Mouse (Mus musculus): ENCODE measurements at regions not wholly inside any gene's neighbourhood (a gene's known extent, or its start where the extent isn't known, plus 50 kb on each side); places are given as distances from the start of the nearest gene placed in this dataset.

GRCm38 (mm10) chr4:153670216-153670615, 187.6 kb upstream of the Ajap1 start:
- TF ChIP-seq ZNF384 (IDR thresholded peaks at IDR 0.05; ENCODE audit: low read depth, low read length) (no peak), ZC3H11A (IDR thresholded peaks at IDR 0.05; ENCODE audit: borderline replicate concordance, low read depth, low read length) (no peak), MAFK (IDR thresholded peaks at IDR 0.05; ENCODE audit: insufficient read depth, low read depth, low read length) (no peak), HCFC1 (IDR thresholded peaks at IDR 0.05; ENCODE audit: borderline replicate concordance, insufficient read depth, low read length) (no peak)
